Mouse (Mus musculus) intestine, postnatal 0 days (tissue): ENCODE results near the gene Slc38a5. TPM values are rescaled to one million over a fixed set of nuclear protein-coding genes. Genes with fewer than 3 reads are reported as not detected.

Experiments used
- ATAC-seq: fragments of 200-750 bp; cut with Nextera tagmentation; 2 replicates; pipeline ENCODE4 v1.8.0; 2017; ENCODE audit warnings: mild to moderate bottlenecking, moderate TSS enrichment, moderate library complexity
- H3K27ac ChIP-seq: fragments of 300-500 bp; sonication (generic); 2 replicates; pipeline ENCODE4 v1.5.1; 2014; ENCODE audit warnings: mild to moderate bottlenecking, low read depth, low read length, moderate library complexity
- H3K27me3 ChIP-seq: fragments of 300-500 bp; sonication (generic); replicated peaks from 2 replicates; pipeline ENCODE4 v1.6.1; 2014; ENCODE audit warnings: low read length, mixed read lengths; ENCODE audit not compliant: control insufficient read depth, insufficient read depth
- H3K36me3 ChIP-seq: fragments of 300-500 bp; sonication (generic); 2 replicates; pipeline ENCODE4 v1.6.1; 2014; ENCODE audit warnings: mild to moderate bottlenecking, moderate library complexity; ENCODE audit not compliant: control insufficient read depth, insufficient read depth
- H3K4me1 ChIP-seq: fragments of 300-500 bp; sonication (generic); replicated peaks from 2 replicates; pipeline ENCODE4 v1.6.1; 2014; ENCODE audit warnings: antibody characterized with exemption, low read length, mixed read lengths; ENCODE audit not compliant: control insufficient read depth, insufficient read depth
- H3K4me2 ChIP-seq: fragments of 300-500 bp; sonication (generic); replicated peaks from 2 replicates; pipeline ENCODE4 v1.6.1; 2014; ENCODE audit warnings: low read depth, mild to moderate bottlenecking, moderate library complexity
- H3K4me3 ChIP-seq: fragments of 300-500 bp; sonication (generic); 2 replicates; pipeline ENCODE4 v1.5.1; 2014; ENCODE audit warnings: low read depth, low read length
- H3K9ac ChIP-seq: fragments of 300-500 bp; sonication (generic); 2 replicates; pipeline ENCODE4 v1.6.1; 2014; ENCODE audit warnings: mild to moderate bottlenecking, low read depth, low read length
- H3K9me3 ChIP-seq: fragments of 300-500 bp; sonication (generic); 2 replicates; pipeline ENCODE4 v1.6.1; 2016; ENCODE audit warnings: mixed run types; ENCODE audit not compliant: control insufficient read depth
- CTCF ChIP-seq: sonication (generic); IDR thresholded peaks from 2 replicates; pipeline ENCODE4 v1.5.1; 2016; ENCODE audit warnings: low read depth, mild to moderate bottlenecking, control low read depth, antibody characterized with exemption, moderate library complexity
- WGBS: fragments of 180-500 bp; shearing (Covaris S2); extraction: QIAGEN DNeasy Blood & Tissue Kit; methylation state at CpG from one replicate; pipeline ENCODE4 v1.1.7; 2014; 5-methylcytosine and 5-hydroxymethylcytosine counted together
- polyA plus RNA-seq: library from polyadenylated mRNA; unstranded; fragments of >200 nt; fragmentation: Nextera tagmentation; extraction: Ambion mirVana; gene quantifications from 2 replicates; pipeline ENCODE4 v1.2.1, GENCODE M21; 2015

The Slc38a5 gene
- polyA plus RNA-seq, result 1.1 and 1.3 TPM in 2 replicates

GRCm38 (mm10) chrX:8271083-8271820, at the start of gene Slc38a5:
Gene Slc38a5 (plus strand): TSS chrX:8271133.
- WGBS, result 22% methylated on average over 14 of the region's 15 CpGs
- H3K9me3 ChIP-seq, result no peaks in the 10 kb centered on the region
- H3K27me3 ChIP-seq, result no peaks in the 10 kb centered on the region
- ATAC-seq, result no peak
- H3K9ac ChIP-seq, result no peak within 1 kb of the TSS
- H3K4me2 ChIP-seq, result peak within 1 kb of the TSS; percentile 47
- no peak within 1 kb of the TSS for H3K27ac ChIP-seq
- H3K4me1 ChIP-seq, result no peaks in the 10 kb centered on the region
- no peaks in the 10 kb centered on the region for H3K36me3 ChIP-seq
- TF ChIP-seq CTCF, result no peak
- 0 out of 2 replicates have a peak within 1 kb of the TSS, but pooled peaks have one; percentile 2 for H3K4me3 ChIP-seq

- no peak for ATAC-seq
- Histone ChIP-seq H3K9me3 (no peaks in the 10 kb centered on the region), H3K4me3 (no peak overlapping the region), H3K4me1 (no peaks in the 10 kb centered on the region), H3K4me2 (no peak overlapping the region), H3K27ac (no peak overlapping the region), H3K27me3 (no peaks in the 10 kb centered on the region), H3K36me3 (no peaks in the 10 kb centered on the region), H3K9ac (no peak overlapping the region)
- 70% methylated on average over 3 of the region's 3 CpGs for WGBS
- no peak for TF ChIP-seq CTCF
Observed at GRCm38 (mm10) chrX:8222296-8222677, 48.6 kb upstream of the Slc38a5 start.

GRCm38 (mm10) chrX:8222678-8223421, 48.1 kb upstream of the Slc38a5 start:
- Histone ChIP-seq H3K36me3 (no peaks in the 10 kb centered on the region), H3K27ac (no peak overlapping the region), H3K4me1 (no peaks in the 10 kb centered on the region), H3K4me2 (no peak overlapping the region), H3K4me3 (no peak overlapping the region), H3K27me3 (no peaks in the 10 kb centered on the region), H3K9ac (no peak overlapping the region), H3K9me3 (no peaks in the 10 kb centered on the region)
- ATAC-seq, result no peak
- no peak for TF ChIP-seq CTCF
- WGBS, result 61% methylated on average over 7 of the region's 7 CpGs

- WGBS, result 82% methylated on average over 7 of the region's 7 CpGs
- no peaks in the 10 kb centered on the region for H3K9me3 ChIP-seq
- no peak overlapping the region for H3K9ac ChIP-seq
- H3K36me3 ChIP-seq, result no peaks in the 10 kb centered on the region
- no peak for ATAC-seq
- TF ChIP-seq CTCF, result no peak
- no peaks in the 10 kb centered on the region for H3K27me3 ChIP-seq
- H3K4me3 ChIP-seq, result no peak overlapping the region
- no peak overlapping the region for H3K4me2 ChIP-seq
- H3K27ac ChIP-seq, result no peak overlapping the region
- no peaks in the 10 kb centered on the region for H3K4me1 ChIP-seq
Observed at GRCm38 (mm10) chrX:8223473-8223872, 47.5 kb upstream of the Slc38a5 start.

- 77% methylated on average over 4 of the region's 4 CpGs for WGBS
- Histone ChIP-seq H3K9ac (no peak overlapping the region), H3K9me3 (no peaks in the 10 kb centered on the region), H3K4me2 (no peak overlapping the region), H3K36me3 (no peaks in the 10 kb centered on the region), H3K4me1 (no peaks in the 10 kb centered on the region), H3K27ac (no peak overlapping the region), H3K4me3 (no peak overlapping the region), H3K27me3 (no peaks in the 10 kb centered on the region)
- no peak for TF ChIP-seq CTCF
- no peak for ATAC-seq
Observed at GRCm38 (mm10) chrX:8230272-8230671, 40.7 kb upstream of the Slc38a5 start.

- Histone ChIP-seq H3K27me3 (no peaks in the 10 kb centered on the region), H3K4me1 (no peaks in the 10 kb centered on the region), H3K36me3 (no peaks in the 10 kb centered on the region), H3K9ac (no peak overlapping the region), H3K4me2 (no peak overlapping the region), H3K27ac (no peak overlapping the region), H3K9me3 (no peaks in the 10 kb centered on the region), H3K4me3 (no peak overlapping the region)
- WGBS, result 79% methylated on average over 3 of the region's 3 CpGs
- no peak for TF ChIP-seq CTCF
- no peak for ATAC-seq
Observed at GRCm38 (mm10) chrX:8233602-8234001, 37.3 kb upstream of the Slc38a5 start.
